Mouse (Mus musculus): ENCODE data around the gene Stambp. TPM values are rescaled to one million over a fixed set of nuclear protein-coding genes. Genes with fewer than 3 reads are reported as not detected.
A peak's percentile ranks its signal among the peaks of the same experiment; 100 is the strongest.

The Stambp gene
- polyA plus RNA-seq, 1 experiment from 2014 or later = 24.9 TPM

DNA sequence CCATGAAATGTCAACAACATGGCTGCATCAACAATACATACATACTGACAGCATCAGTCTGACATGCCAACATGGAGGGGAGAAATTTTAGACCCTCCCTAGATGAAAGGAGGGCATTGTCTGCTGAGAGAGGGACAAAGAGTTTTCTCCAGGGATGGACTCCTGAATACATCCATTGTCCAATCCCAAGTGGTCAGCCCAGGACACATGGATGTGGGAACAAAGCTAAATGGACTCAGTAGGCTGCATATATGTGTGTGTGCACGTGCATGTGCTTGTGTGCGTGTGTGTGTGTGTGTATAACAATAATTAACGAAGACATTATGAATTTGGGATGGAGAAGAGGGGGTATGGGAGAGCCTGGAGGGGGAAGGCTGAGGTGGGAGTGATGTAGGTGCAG, 26.8 kb downstream of the Stambp start:
- Histone ChIP-seq H3K27ac (ENCODE audit: low read depth, low read length) (no peak overlapping the region), H3K27me3 (ENCODE audit: control insufficient read depth, insufficient read depth, low read length) (no peaks in the 10 kb centered on the region), H3K4me3 (ENCODE audit: low read depth, low read length) (no peak overlapping the region), H3K9me3 (replicated peaks; ENCODE audit: control insufficient read depth, low read length) (no peaks in the 10 kb centered on the region), H3K4me1 (ENCODE audit: control insufficient read depth, insufficient read depth, low read length) (no peaks in the 10 kb centered on the region; the same call in 1 of the 2 replicates), H3K9ac (ENCODE audit: low read depth, low read length) (no peak overlapping the region), H3K4me2 (no peak overlapping the region), H3K36me3 (ENCODE audit: control insufficient read depth, insufficient read depth, low read length) (0 out of 2 replicates have a peak, but pooled peaks cover 3% of the 10 kb centered on the region)
- 76% methylated on average over 3 of the region's 3 CpGs for whole genome bisulfite sequencing (ENCODE audit: insufficient replicate concordance)
- no peak for ATAC-seq (replicated peaks; ENCODE audit: insufficient number of reproducible peaks, low FRiP score, low TSS enrichment)

DNA sequence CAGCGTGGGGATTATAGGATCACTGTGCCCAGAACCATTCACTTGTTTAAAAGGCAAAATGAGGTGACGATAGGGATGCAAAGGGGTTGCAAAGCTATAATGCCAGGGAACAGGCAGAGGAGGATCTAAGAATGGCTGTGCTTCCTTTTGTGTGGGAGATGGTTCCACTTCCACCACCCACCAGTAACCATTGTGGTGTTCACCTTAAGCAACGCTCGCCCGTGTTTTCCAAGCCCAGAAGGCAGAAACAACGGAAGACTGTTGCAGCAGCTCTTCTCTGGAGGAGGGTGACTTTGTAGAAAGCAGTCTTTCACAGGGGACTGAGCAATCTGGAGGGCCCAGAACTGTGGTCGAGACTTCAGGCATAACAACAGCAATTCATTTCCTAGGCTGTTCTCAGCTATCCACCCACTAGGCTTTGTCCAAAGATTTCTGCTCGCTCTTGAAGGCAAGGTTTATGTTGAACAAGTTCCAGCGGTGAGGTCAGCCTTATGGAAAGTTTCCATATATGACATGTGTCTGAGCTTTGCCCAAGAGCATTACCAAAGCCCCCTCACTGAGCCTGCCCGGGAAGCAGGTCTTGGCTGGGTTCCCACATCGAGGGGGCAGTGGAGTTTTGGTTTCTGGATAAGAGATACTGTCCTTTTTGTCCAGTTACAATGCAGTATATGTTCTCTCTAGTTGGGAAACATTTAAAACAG, 30.6 kb downstream of the Stambp start:
- H3K9ac ChIP-seq (ENCODE audit: low read depth, low read length) = no peak overlapping the region
- H3K36me3 ChIP-seq (ENCODE audit: control insufficient read depth, insufficient read depth, low read length) = no peaks in the 10 kb centered on the region
- 51% methylated on average over 11 of the region's 11 CpGs for WGBS (ENCODE audit: insufficient replicate concordance)
- ATAC-seq (replicated peaks; ENCODE audit: insufficient number of reproducible peaks, low FRiP score, low TSS enrichment) = peak; percentile 49
- H3K4me3 ChIP-seq (ENCODE audit: low read depth, low read length) = no peak overlapping the region
- no peaks in the 10 kb centered on the region for H3K27me3 ChIP-seq (ENCODE audit: control insufficient read depth, insufficient read depth, low read length)
- H3K4me2 ChIP-seq = no peak overlapping the region
- H3K27ac ChIP-seq (ENCODE audit: low read depth, low read length) = peak overlapping the region; percentile 88
- H3K4me1 ChIP-seq (ENCODE audit: control insufficient read depth, insufficient read depth, low read length) = peaks cover 8% of the 10 kb centered on the region; the same call in 1 of the 2 replicates
- no peaks in the 10 kb centered on the region for H3K9me3 ChIP-seq (replicated peaks; ENCODE audit: control insufficient read depth, low read length)

DNA sequence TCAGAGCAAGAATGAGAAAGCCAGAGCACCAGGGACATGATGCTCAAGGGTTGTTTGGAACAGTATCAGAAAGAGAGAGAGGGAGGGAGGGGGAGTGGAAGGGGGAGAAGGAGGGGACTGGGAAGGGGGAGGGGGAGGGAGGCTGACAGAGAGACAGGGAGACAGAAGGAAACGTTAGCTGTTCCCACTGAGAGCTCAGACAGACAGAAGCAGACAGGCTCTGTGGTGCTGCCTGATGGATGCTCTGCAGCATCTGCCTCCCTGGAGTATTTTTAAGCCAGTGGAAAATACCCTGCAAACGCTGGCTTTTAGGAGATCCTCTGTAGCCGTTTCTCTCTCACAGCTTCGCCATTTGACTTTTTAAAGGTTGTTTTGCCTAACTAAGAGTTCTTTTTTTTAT, 32.5 kb downstream of the Stambp start:
- Histone ChIP-seq H3K36me3 (ENCODE audit: control insufficient read depth, insufficient read depth, low read length) (no peaks in the 10 kb centered on the region), H3K9ac (ENCODE audit: low read depth, low read length) (no peak overlapping the region), H3K27me3 (ENCODE audit: control insufficient read depth, insufficient read depth, low read length) (no peaks in the 10 kb centered on the region), H3K4me2 (no peak overlapping the region), H3K27ac (ENCODE audit: low read depth, low read length) (no peak overlapping the region), H3K4me1 (ENCODE audit: control insufficient read depth, insufficient read depth, low read length) (peaks cover 8% of the 10 kb centered on the region; the same call in 1 of the 2 replicates), H3K4me3 (ENCODE audit: low read depth, low read length) (no peak overlapping the region), H3K9me3 (replicated peaks; ENCODE audit: control insufficient read depth, low read length) (no peaks in the 10 kb centered on the region)
- ATAC-seq (replicated peaks; ENCODE audit: insufficient number of reproducible peaks, low FRiP score, low TSS enrichment) = no peak
- 39% methylated on average over 4 of the region's 4 CpGs for WGBS (ENCODE audit: insufficient replicate concordance)

DNA sequence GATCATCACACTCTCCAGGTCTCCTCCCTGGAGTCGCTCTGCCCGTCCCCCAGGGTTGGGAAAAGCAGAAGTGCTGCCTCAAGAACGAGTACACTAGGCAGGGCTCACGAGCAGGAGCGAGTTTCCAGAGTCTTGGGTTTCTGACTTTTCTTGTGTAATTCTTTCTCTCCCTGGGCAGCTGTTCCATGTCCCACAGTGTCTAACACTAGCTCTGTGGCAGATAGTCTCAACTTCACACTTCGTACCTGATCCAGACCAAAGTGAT, 35.8 kb downstream of the Stambp start:
- H3K27ac ChIP-seq (ENCODE audit: low read depth, low read length) = no peak overlapping the region

DNA sequence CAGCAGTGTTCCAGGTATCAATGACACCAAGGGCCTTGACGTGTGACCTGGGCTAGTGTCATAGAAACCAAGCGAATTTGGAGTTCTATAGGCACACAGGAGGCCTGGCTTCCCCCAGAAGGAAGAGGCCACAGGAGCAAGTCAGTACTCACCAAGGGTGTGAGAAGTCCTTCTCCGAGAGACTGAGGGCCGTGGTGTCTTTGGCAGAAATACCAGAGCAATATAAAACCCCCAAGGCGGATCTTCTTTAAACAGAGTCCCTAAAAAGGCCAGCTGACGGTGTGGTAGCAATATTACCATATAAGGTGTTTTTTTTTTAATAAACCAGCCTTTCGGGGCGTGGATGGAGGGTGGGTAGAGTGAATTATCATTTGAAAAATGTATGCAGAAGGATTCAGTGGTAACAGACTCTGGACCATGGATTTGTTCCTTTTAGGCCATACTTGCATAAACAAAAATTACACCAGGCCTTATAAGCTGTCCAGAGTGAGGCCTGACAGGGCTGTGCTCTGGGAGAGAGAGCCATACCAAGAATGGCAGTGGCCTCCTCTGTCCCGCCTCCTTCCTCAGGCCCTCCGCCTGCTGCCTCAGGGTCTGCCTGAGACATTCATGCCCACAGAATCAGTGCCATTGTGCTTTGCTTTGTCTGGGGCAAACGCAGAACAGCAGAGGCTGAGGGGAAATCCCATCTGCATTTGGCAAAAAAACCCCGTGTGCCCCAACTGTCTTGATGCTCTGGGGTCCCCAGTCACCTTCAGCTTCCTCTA, 36.3 kb downstream of the Stambp start, which contains the start of gene Actg2:
Gene Actg2, minus strand, starts transcription at position 238 of the 767 bp plus-strand sequence.
- ATAC-seq (replicated peaks; ENCODE audit: insufficient number of reproducible peaks, low FRiP score, low TSS enrichment) = no peak
- H3K9ac ChIP-seq (ENCODE audit: low read depth, low read length) = peak within 1 kb of the TSS; percentile 22; the same call in 1 of the 2 replicates
- H3K27ac ChIP-seq (ENCODE audit: low read depth, low read length) = no peak within 1 kb of the TSS
- no peak within 1 kb of the TSS for H3K4me3 ChIP-seq (ENCODE audit: low read depth, low read length)
- no peak within 1 kb of the TSS for H3K4me2 ChIP-seq
- no peaks in the 10 kb centered on the region for H3K9me3 ChIP-seq (replicated peaks; ENCODE audit: control insufficient read depth, low read length)
- no peaks in the 10 kb centered on the region for H3K36me3 ChIP-seq (ENCODE audit: control insufficient read depth, insufficient read depth, low read length)
- WGBS (ENCODE audit: insufficient replicate concordance) = 70% methylated on average over 12 of the region's 12 CpGs
- H3K4me1 ChIP-seq (ENCODE audit: control insufficient read depth, insufficient read depth, low read length) = peaks cover 8% of the 10 kb centered on the region; the same call in 1 of the 2 replicates
- H3K27me3 ChIP-seq (ENCODE audit: control insufficient read depth, insufficient read depth, low read length) = no peaks in the 10 kb centered on the region

More for the DNA sequence above, 35.8 kb downstream of the Stambp start:
- 37% methylated on average over 6 of the region's 6 CpGs for WGBS (ENCODE audit: insufficient replicate concordance)
- ATAC-seq (replicated peaks; ENCODE audit: insufficient number of reproducible peaks, low FRiP score, low TSS enrichment) = no peak
- H3K4me3 ChIP-seq (ENCODE audit: low read depth, low read length) = no peak overlapping the region
- H3K9me3 ChIP-seq (replicated peaks; ENCODE audit: control insufficient read depth, low read length) = no peaks in the 10 kb centered on the region
- H3K27me3 ChIP-seq (ENCODE audit: control insufficient read depth, insufficient read depth, low read length) = no peaks in the 10 kb centered on the region
- H3K9ac ChIP-seq (ENCODE audit: low read depth, low read length) = peak overlapping the region; percentile 22; the same call in 1 of the 2 replicates
- H3K36me3 ChIP-seq (ENCODE audit: control insufficient read depth, insufficient read depth, low read length) = no peaks in the 10 kb centered on the region
- peaks cover 8% of the 10 kb centered on the region; the same call in 1 of the 2 replicates for H3K4me1 ChIP-seq (ENCODE audit: control insufficient read depth, insufficient read depth, low read length)
- no peak overlapping the region for H3K4me2 ChIP-seq

DNA sequence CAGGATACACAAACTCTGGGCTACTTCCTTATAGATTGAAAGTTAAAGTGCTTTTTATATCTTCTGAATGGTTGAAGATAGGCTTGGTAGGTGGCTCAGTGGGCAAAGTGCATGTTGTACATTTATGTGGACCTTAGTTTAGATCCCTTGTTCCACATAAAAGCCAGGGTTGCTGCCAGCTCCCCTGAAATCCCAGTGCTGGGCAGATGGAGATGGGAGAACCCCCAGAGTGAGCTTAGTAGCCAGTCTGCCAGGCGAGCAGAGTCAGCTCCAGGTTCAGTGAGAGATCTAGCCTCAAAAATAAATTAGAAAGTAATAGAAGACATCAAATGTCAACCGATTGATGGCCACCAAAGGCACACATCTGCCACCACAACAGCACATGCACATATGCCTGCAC, 39.9 kb downstream of the Stambp start:
- Histone ChIP-seq H3K9me3 (replicated peaks; ENCODE audit: control insufficient read depth, low read length) (no peaks in the 10 kb centered on the region), H3K4me1 (ENCODE audit: control insufficient read depth, insufficient read depth, low read length) (no peaks in the 10 kb centered on the region), H3K4me2 (no peak overlapping the region), H3K36me3 (ENCODE audit: control insufficient read depth, insufficient read depth, low read length) (no peaks in the 10 kb centered on the region), H3K4me3 (ENCODE audit: low read depth, low read length) (no peak overlapping the region), H3K27me3 (ENCODE audit: control insufficient read depth, insufficient read depth, low read length) (no peaks in the 10 kb centered on the region), H3K9ac (ENCODE audit: low read depth, low read length) (no peak overlapping the region), H3K27ac (ENCODE audit: low read depth, low read length) (no peak overlapping the region)
- WGBS (ENCODE audit: insufficient replicate concordance) = 71% methylated on average over 2 of the region's 2 CpGs
- no peak for ATAC-seq (replicated peaks; ENCODE audit: insufficient number of reproducible peaks, low FRiP score, low TSS enrichment)

DNA sequence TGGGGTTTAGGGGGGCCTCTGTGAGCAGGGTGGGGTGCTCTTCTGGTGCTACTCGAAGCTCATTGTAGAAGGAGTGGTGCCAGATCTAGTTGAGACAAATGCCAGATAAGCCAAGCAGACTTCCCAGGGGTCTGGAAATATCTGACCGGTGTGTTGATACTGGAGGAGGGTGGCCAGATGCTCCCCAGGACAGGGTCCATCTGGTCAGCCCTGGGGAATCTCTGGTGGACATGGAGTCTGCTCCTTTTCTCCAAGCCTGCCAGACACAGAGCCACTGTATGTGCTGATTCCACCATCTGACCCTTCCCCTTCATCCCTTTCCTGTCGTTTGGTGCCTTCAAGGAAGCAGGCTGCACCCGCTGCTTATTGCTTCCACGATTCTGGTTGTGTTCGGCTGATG, 49.3 kb downstream of the Stambp start:
- H3K4me1 ChIP-seq (ENCODE audit: control insufficient read depth, insufficient read depth, low read length) = peaks cover 15% of the 10 kb centered on the region
- no peaks in the 10 kb centered on the region for H3K36me3 ChIP-seq (ENCODE audit: control insufficient read depth, insufficient read depth, low read length)
- H3K4me3 ChIP-seq (ENCODE audit: low read depth, low read length) = no peak overlapping the region; the same call in 1 of the 2 replicates
- 0 out of 2 replicates have a peak overlapping the region, but pooled peaks have one; percentile 12 for H3K27ac ChIP-seq (ENCODE audit: low read depth, low read length)
- ATAC-seq (replicated peaks; ENCODE audit: insufficient number of reproducible peaks, low FRiP score, low TSS enrichment) = no peak
- no peaks in the 10 kb centered on the region for H3K27me3 ChIP-seq (ENCODE audit: control insufficient read depth, insufficient read depth, low read length)
- peak overlapping the region; percentile 49 for H3K4me2 ChIP-seq
- no peak overlapping the region for H3K9ac ChIP-seq (ENCODE audit: low read depth, low read length)
- 16% methylated on average over 6 of the region's 6 CpGs for WGBS (ENCODE audit: insufficient replicate concordance)
- H3K9me3 ChIP-seq (replicated peaks; ENCODE audit: control insufficient read depth, low read length) = no peaks in the 10 kb centered on the region

DNA sequence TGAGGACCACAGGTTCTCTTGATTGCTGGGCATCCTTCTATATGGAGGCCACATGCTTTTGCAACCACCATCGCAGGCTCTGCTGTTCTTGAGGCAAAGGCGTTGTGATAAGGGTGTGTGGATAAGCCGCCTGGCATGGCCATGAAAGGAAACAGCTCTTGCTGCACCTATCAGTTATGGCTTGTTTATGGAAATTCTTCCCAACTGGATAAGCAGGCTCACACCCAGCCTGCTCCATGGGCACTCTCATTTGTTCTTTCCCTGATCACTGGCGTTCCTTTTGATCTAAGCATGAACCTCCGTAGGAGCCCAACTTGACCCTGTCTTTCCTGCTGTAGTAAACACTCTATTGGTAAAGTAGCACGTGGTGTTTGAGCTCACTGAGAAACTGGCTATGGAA, 50.7 kb downstream of the Stambp start:
- Histone ChIP-seq H3K9me3 (replicated peaks; ENCODE audit: control insufficient read depth, low read length) (no peaks in the 10 kb centered on the region), H3K27me3 (ENCODE audit: control insufficient read depth, insufficient read depth, low read length) (no peaks in the 10 kb centered on the region), H3K4me3 (ENCODE audit: low read depth, low read length) (no peak overlapping the region), H3K4me2 (no peak overlapping the region), H3K4me1 (ENCODE audit: control insufficient read depth, insufficient read depth, low read length) (peaks cover 15% of the 10 kb centered on the region), H3K9ac (ENCODE audit: low read depth, low read length) (no peak overlapping the region), H3K27ac (ENCODE audit: low read depth, low read length) (peak overlapping the region; percentile 57; the same call in 1 of the 2 replicates), H3K36me3 (ENCODE audit: control insufficient read depth, insufficient read depth, low read length) (no peaks in the 10 kb centered on the region)
- WGBS (ENCODE audit: insufficient replicate concordance) = 22% methylated on average over 6 of the region's 6 CpGs
- no peak for ATAC-seq (replicated peaks; ENCODE audit: insufficient number of reproducible peaks, low FRiP score, low TSS enrichment)
